ENCODE assay signal across 12 mouse cellular contexts in the genomic region with DNA sequence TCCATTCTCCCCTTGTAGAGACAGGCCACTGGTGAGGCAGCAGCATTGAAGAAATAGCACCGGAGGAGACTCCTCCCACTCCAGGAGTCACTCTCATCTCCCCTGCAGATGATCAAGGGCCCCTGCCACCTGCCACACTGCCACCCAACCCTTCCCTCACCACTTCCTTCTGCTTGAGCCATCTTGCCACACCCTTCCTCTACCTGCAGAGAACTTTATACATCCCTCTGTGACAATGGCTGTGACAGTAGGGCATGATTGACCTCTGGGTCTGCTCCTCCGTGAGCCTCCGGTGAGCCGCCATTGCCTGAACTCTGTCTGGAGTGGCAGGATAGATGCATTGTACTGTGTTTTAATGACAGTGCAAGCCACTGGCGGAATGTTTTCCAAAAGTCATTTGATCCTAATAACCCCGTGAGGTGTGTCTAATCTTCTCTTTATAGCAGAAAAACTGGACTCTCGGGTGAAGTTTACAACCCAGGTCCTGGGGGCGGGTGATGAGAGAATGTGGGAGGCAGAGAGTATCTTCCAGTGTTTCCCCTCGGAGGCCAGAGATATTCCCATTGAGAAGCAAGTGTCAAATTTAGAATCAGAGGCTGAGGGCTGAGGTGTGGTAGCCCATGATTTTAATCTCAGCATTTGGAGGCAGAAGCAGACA. TPM values are rescaled to one million over a fixed set of nuclear protein-coding genes. Genes with fewer than 3 reads are reported as not detected.
A peak's percentile ranks its signal among the peaks of the same experiment; 100 is the strongest.
DNase-seq lines count a peak whose midpoint lies in the region; ATAC-seq lines count a peak whose summit lies in the region.
"Had no signal": no experiment of that assay in that cellular context is flagged by ENCODE, and none has a peak within 500 bp of the region (broad histone marks: within the 10 kb centered on the region; RNA-seq: fewer than 3 reads in every experiment).

No protein-coding gene starts in this region.

- peaks cover 3% of the 10 kb centered on the region; the same call in 1 of the 2 replicates for H3K9me3 ChIP-seq in forebrain, embryonic 10.5 days
- H3K9me3 ChIP-seq in forebrain, embryonic 11.5 days (ENCODE audit: control insufficient read depth, low read length): no peaks in the 10 kb centered on the region; the same call in 1 of the 2 replicates
- H3K9me3 ChIP-seq: embryonic facial prominence, embryonic 10.5 days; heart, embryonic 13.5 days; limb, embryonic 15.5 days; midbrain, embryonic 15.5 days had no signal

- 0 out of 2 replicates have a peak overlapping the region, but pooled peaks have one; percentile 3 for H3K27ac ChIP-seq in forebrain, embryonic 10.5 days
- no peak overlapping the region for H3K27ac ChIP-seq in forebrain, embryonic 11.5 days (ENCODE audit: low read depth, low read length)
- H3K27ac ChIP-seq: embryonic facial prominence, embryonic 10.5 days; heart, embryonic 13.5 days; limb, embryonic 15.5 days; midbrain, embryonic 15.5 days had no signal

- H3K4me2 ChIP-seq in forebrain, embryonic 11.5 days (ENCODE audit: low read depth, low read length, severe bottlenecking): no peak overlapping the region
- H3K4me2 ChIP-seq: heart, embryonic 13.5 days; limb, embryonic 15.5 days; midbrain, embryonic 15.5 days had no signal

- peaks cover 17% of the 10 kb centered on the region for H3K4me1 ChIP-seq in forebrain, embryonic 10.5 days
- no peaks in the 10 kb centered on the region for H3K4me1 ChIP-seq in forebrain, embryonic 11.5 days (replicated peaks; ENCODE audit: control insufficient read depth, insufficient read depth, low read length)
- H3K4me1 ChIP-seq: limb, embryonic 15.5 days; midbrain, embryonic 15.5 days had no signal

- no peak for DNase-seq in forebrain, embryonic 10.5 days (ENCODE audit: extremely low spot score, low spot score)
- no peak for DNase-seq in forebrain, embryonic 11.5 days (ENCODE audit: low spot score)
- peak; percentile 78 for DNase-seq in CD4-positive, CD25-positive, alpha-beta regulatory T cell, adult 2 months (ENCODE audit: low read depth, low spot score)
- peak; percentile 75 for DNase-seq in splenic B cell, adult 2 months (ENCODE audit: low read depth, low spot score)
- DNase-seq in urinary bladder, adult 18-20 months (ENCODE audit: low spot score in 2 of 2): no peak
- DNase-seq in kidney, postnatal 10 days: no peak

- H3K4me3 ChIP-seq in forebrain, embryonic 10.5 days: no peak overlapping the region
- no peak overlapping the region for H3K4me3 ChIP-seq in forebrain, embryonic 11.5 days (ENCODE audit: low read depth, low read length)
- H3K4me3 ChIP-seq: embryonic facial prominence, embryonic 10.5 days; heart, embryonic 13.5 days; limb, embryonic 15.5 days; midbrain, embryonic 15.5 days had no signal

- H3K36me3 ChIP-seq in forebrain, embryonic 10.5 days (replicated peaks): no peaks in the 10 kb centered on the region
- H3K36me3 ChIP-seq in forebrain, embryonic 11.5 days (ENCODE audit: control insufficient read depth, insufficient read depth, low read length): no peaks in the 10 kb centered on the region
- no peaks in the 10 kb centered on the region for H3K36me3 ChIP-seq in splenic B cell, adult 2 months (ENCODE audit: control insufficient read depth, insufficient read depth, low read length, poor library complexity, severe bottlenecking)
- H3K36me3 ChIP-seq: embryonic facial prominence, embryonic 10.5 days; heart, embryonic 13.5 days; limb, embryonic 15.5 days; midbrain, embryonic 15.5 days had no signal

- WGBS in forebrain, embryonic 10.5 days: 83% methylated on average over 9 of the region's 9 CpGs
- WGBS in forebrain, embryonic 11.5 days: 87% methylated on average over 9 of the region's 9 CpGs

- no peaks in the 10 kb centered on the region for H3K27me3 ChIP-seq in forebrain, embryonic 10.5 days (ENCODE audit: poor library complexity, severe bottlenecking)
- H3K27me3 ChIP-seq in forebrain, embryonic 11.5 days (ENCODE audit: control insufficient read depth, insufficient read depth, low read length): no peaks in the 10 kb centered on the region
- H3K27me3 ChIP-seq in splenic B cell, adult 2 months (ENCODE audit: control insufficient read depth, insufficient read depth, low read length, poor library complexity, severe bottlenecking): no peaks in the 10 kb centered on the region
- H3K27me3 ChIP-seq: heart, embryonic 13.5 days; limb, embryonic 15.5 days; midbrain, embryonic 15.5 days had no signal

- no peak for ATAC-seq in forebrain, embryonic 11.5 days (replicated peaks; ENCODE audit: low FRiP score)
- peak; percentile 93 for ATAC-seq in inflammation-experienced regulatory T-cells, adult 6 months
- no peak for ATAC-seq in erythroid progenitor cell, adult 5-6 weeks (replicated peaks; ENCODE audit: low FRiP score, poor library complexity, severe bottlenecking)
- ATAC-seq: midbrain, embryonic 15.5 days had no signal

- no peak overlapping the region for H3K9ac ChIP-seq in forebrain, embryonic 11.5 days (ENCODE audit: low read length)
- H3K9ac ChIP-seq: heart, embryonic 13.5 days; limb, embryonic 15.5 days; midbrain, embryonic 15.5 days had no signal

RNA-seq across cellular contexts. Expression of gene Myh9, which starts 7.7 kb away (rescaled TPM):
- polyA plus RNA-seq in forebrain, embryonic 10.5 days (2016; fragmentation: Nextera tagmentation; extraction: Ambion mirVana): 35.6 and 36.8 TPM in 2 replicates
- 32.0 and 37.4 TPM in 2 replicates for polyA plus RNA-seq in forebrain, embryonic 11.5 days (2014; fragmentation: Nextera tagmentation; extraction: Ambion mirVana)
- polyA plus RNA-seq in inflammation-experienced regulatory T-cells, adult 6 months (2017; shearing (Covaris generic)): 100 to 1,000 TPM; 218 to 293 (median 259) TPM
- 104 and 105 TPM in 2 replicates for total RNA-seq in erythroid progenitor cell, adult 5-6 weeks (2015; ENCODE audit: low replicate concordance)
- 198 and 213 TPM in 2 replicates for total RNA-seq in erythroid progenitor cell, adult 5-6 weeks (2017; ENCODE audit: low replicate concordance)

Comparison
In these comparisons a context has a peak if more than half of its experiments do, and no peak if none do; other contexts are left out.
1. DNase-seq: peak in CD4-positive, CD25-positive, alpha-beta regulatory T cell, adult 2 months (single experiment) and splenic B cell, adult 2 months (single experiment); none in forebrain, embryonic 10.5 days (single experiment), forebrain, embryonic 11.5 days (single experiment), urinary bladder, adult 18-20 months (0 of 2) and kidney, postnatal 10 days (single experiment).